Mouse (Mus musculus) thymus, adult 2 months (tissue): ENCODE data around the gene Gm5617. TPM values are rescaled to one million over a fixed set of nuclear protein-coding genes. Genes with fewer than 3 reads are reported as not detected.
A peak's percentile ranks its signal among the peaks of the same experiment; 100 is the strongest.

Source experiments
- DNase-seq: peaks from one replicate; pipeline ENCODE4 v3.0.0; 2021
- H3K27ac ChIP-seq: fragments of 200-500 bp; 2 replicates; pipeline ENCODE4 v1.5.1; 2012; ENCODE audit warnings: low read length, control low read depth; ENCODE audit not compliant: control insufficient read depth, insufficient read depth
- H3K27me3 ChIP-seq: fragments of 200-500 bp; 2 replicates; pipeline ENCODE4 v1.6.1; 2012; ENCODE audit warnings: mild to moderate bottlenecking, low read length, moderate library complexity, mixed read lengths; ENCODE audit not compliant: control insufficient read depth, insufficient read depth
- H3K36me3 ChIP-seq: fragments of 200-500 bp; 2 replicates; pipeline ENCODE4 v1.6.1; 2012; ENCODE audit warnings: mild to moderate bottlenecking, low read length, moderate library complexity; ENCODE audit not compliant: control insufficient read depth, insufficient read depth
- H3K4me1 ChIP-seq: fragments of 200-500 bp; replicated peaks from 2 replicates; pipeline ENCODE4 v1.6.1; 2012; ENCODE audit warnings: low read length; ENCODE audit not compliant: control insufficient read depth, insufficient read depth
- H3K4me3 ChIP-seq: fragments of 200-500 bp; 2 replicates; pipeline ENCODE4 v1.5.1; 2012; ENCODE audit warnings: mild to moderate bottlenecking, low read length, control low read depth, moderate library complexity; ENCODE audit not compliant: control insufficient read depth, insufficient read depth
- CTCF ChIP-seq: fragments of 200-500 bp; IDR thresholded peaks from 2 replicates; pipeline ENCODE4 v1.5.1; 2012; ENCODE audit warnings: mild to moderate bottlenecking, control low read depth, low read length, moderate library complexity, borderline replicate concordance; ENCODE audit not compliant: control insufficient read depth, poor library complexity, insufficient read depth; ENCODE audit errors: extremely low read depth
- POLR2A ChIP-seq: fragments of 200-500 bp; IDR thresholded peaks from 2 replicates; pipeline ENCODE4 v1.6.1; 2012; ENCODE audit warnings: mild to moderate bottlenecking, low read length, control low read depth, moderate library complexity; ENCODE audit not compliant: control insufficient read depth, poor library complexity, insufficient read depth; ENCODE audit errors: extremely low read depth
- WGBS: fragments of 180-500 bp; shearing (Covaris S2); methylation state at CpG from one replicate; pipeline ENCODE4 v1.1.7; 2018; 5-methylcytosine and 5-hydroxymethylcytosine counted together
- polyA plus RNA-seq: library from polyadenylated mRNA; depleted of rRNA; stranded (reverse); fragments of >200 nt; gene quantifications from 2 replicates; pipeline ENCODE4 v1.2.3, GENCODE M21; 2012; rRNA removed

Gm5617 gene
- 44.7 and 60.3 TPM in 2 replicates for polyA plus RNA-seq

DNA sequence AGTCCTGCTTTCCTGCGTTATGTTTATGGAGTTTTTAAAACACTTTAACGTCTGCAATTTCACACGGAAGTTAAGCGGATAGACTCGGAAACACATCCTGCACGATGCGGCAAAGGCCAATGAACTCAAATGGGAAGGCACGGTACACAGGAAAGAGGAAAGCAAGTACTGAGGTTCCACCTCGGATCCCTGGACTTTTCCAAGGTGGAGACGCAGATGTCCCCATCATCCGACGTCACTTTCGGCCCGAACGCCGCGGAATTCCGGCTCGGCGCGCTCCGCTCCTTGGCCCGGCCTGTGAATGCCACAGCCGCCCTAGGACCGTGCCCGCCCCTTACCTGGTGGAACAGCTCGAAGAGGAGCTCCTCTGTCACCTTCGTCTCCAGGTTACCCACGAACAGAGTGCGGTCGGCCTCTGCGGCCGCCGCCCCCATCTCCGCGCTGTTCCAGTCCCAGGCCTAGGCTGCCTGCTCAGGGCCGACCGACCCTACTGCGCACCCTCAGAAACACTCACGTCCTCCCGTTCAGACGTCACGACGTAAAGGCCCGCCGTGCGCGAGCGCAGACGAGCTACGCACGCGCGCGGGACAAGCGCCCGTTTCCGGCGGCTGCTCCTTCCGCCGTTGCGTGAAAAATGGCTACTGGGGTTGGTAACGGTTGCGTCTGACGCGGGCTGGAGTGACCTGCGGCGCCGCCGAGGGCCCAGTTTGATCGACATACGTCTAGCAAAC is at the start of gene Gm5617, which contains the start of gene Rbm7:
TSS of gene Gm5617 (plus strand) at position 626 of the 731 bp plus-strand sequence.
TSS of gene Rbm7 (minus strand) at position 483 of the 731 bp plus-strand sequence.
- Histone ChIP-seq H3K4me1 (peaks cover 9% of the 10 kb centered on the region), H3K4me3 (peak within 1 kb of the TSS; percentile 76), H3K27me3 (no peaks in the 10 kb centered on the region), H3K27ac (peak within 1 kb of the TSS; percentile 30), H3K36me3 (peaks cover 34% of the 10 kb centered on the region)
- peak; percentile 96 for TF ChIP-seq POLR2A
- TF ChIP-seq CTCF, result 0 out of 2 replicates have a peak, but pooled peaks have one; percentile 8
- DNase-seq, result peak; percentile 92
- WGBS, result under 1% methylated on average over 72 of the region's 72 CpGs

DNA sequence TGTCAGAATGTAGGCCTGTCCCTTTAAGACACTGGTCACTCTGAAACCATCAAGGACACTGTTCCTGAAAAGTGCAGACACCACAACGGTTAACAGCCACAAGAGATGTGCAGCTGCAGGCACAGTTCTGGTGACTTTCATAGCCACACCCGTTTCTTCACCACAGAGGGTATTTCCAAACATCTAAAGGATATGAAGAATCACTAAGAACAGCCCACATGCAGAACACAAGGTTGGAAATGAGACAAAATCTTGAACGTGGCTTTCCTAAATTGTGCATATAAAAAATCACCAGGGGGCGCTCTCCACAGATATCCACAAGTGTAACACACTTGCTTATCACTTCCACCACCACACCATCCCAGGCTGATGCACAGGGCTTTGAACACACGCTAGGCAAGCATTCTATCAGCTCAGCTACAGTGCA is 47.4 kb upstream of the Gm5617 start:
- Histone ChIP-seq H3K27me3 (no peaks in the 10 kb centered on the region), H3K4me1 (peaks cover 3% of the 10 kb centered on the region; the same call in 1 of the 2 replicates), H3K4me3 (no peak overlapping the region), H3K27ac (no peak overlapping the region), H3K36me3 (no peaks in the 10 kb centered on the region)
- WGBS, result 7% methylated on average over 5 of the region's 5 CpGs
- DNase-seq, result peak; percentile 34
- TF ChIP-seq POLR2A (no peak), CTCF (no peak)

GRCm38 (mm10) chr9:48450066-48450465 is 45.2 kb upstream of the Gm5617 start:
- H3K4me3 ChIP-seq, result no peak overlapping the region
- no peak overlapping the region for H3K27ac ChIP-seq
- no peaks in the 10 kb centered on the region for H3K27me3 ChIP-seq
- H3K36me3 ChIP-seq, result no peaks in the 10 kb centered on the region
- peak; percentile 28 for DNase-seq
- TF ChIP-seq CTCF, result no peak
- no peak for TF ChIP-seq POLR2A
- H3K4me1 ChIP-seq, result peaks cover 3% of the 10 kb centered on the region; the same call in 1 of the 2 replicates
- 30% methylated on average over 17 of the region's 17 CpGs for WGBS

- H3K36me3 ChIP-seq, result no peaks in the 10 kb centered on the region
- H3K27ac ChIP-seq, result no peak overlapping the region
- 93% methylated on average over 3 of the region's 3 CpGs for WGBS
- no peaks in the 10 kb centered on the region for H3K27me3 ChIP-seq
- DNase-seq, result no peak
- TF ChIP-seq CTCF, result no peak
- TF ChIP-seq POLR2A, result no peak
- no peaks in the 10 kb centered on the region for H3K4me1 ChIP-seq
- H3K4me3 ChIP-seq, result no peak overlapping the region
Observed at GRCm38 (mm10) chr9:48455961-48456360, 39.3 kb upstream of the Gm5617 start.

- 80% methylated on average over 3 of the region's 3 CpGs for WGBS
Observed at GRCm38 (mm10) chr9:48458879-48459278, 36.4 kb upstream of the Gm5617 start.

DNA sequence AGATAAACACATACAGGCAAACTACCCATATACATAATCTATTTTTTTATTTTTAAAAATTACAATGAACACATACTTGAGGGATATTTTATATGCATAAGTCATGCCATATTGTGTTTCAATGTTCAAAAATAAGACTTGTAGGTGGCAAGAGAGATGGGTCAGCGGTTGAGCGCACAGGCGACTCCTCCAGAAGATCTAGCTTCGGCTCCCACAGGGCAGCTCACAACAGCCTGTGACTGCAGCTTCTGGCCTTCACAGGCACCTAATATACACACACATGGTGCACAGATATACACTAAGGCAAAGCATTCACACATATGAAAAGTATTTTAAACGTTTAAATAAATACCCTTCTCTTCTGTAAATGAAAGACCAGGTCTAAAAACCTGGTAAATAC is 35.9 kb upstream of the Gm5617 start:
- DNase-seq, result no peak
- H3K27me3 ChIP-seq, result no peaks in the 10 kb centered on the region
- H3K4me3 ChIP-seq, result no peak overlapping the region
- TF ChIP-seq CTCF (no peak), POLR2A (no peak)
- H3K36me3 ChIP-seq, result no peaks in the 10 kb centered on the region
- H3K4me1 ChIP-seq, result no peaks in the 10 kb centered on the region
- WGBS, result 93% methylated on average over 5 of the region's 5 CpGs
- no peak overlapping the region for H3K27ac ChIP-seq

More at GRCm38 (mm10) chr9:48458879-48459278, 36.4 kb upstream of the Gm5617 start:
- H3K36me3 ChIP-seq, result no peaks in the 10 kb centered on the region
- H3K27ac ChIP-seq, result no peak overlapping the region
- DNase-seq, result no peak
- no peaks in the 10 kb centered on the region for H3K4me1 ChIP-seq
- no peak overlapping the region for H3K4me3 ChIP-seq
- H3K27me3 ChIP-seq, result no peaks in the 10 kb centered on the region
- no peak for TF ChIP-seq CTCF
- no peak for TF ChIP-seq POLR2A

DNA sequence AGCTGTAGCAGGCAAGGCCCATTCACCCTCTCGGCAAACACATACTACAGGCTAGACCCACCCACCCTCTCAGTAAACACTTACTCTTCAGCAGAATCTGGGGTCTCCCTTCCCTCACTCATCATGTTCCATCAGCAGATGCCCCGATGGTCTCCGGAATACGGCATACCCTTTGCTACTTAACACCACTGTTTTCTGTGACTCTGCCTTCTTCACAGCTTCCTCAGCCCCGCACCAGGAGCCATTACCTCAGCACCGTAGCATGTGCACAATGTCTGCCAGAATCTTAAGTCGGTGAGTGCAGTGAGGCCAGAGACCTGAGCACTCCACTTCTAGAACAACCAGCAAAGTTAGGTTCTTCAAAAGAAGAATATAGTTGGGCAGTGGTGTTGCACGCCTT is 34.5 kb upstream of the Gm5617 start:
- WGBS, result 95% methylated on average over 8 of the region's 8 CpGs
- no peaks in the 10 kb centered on the region for H3K27me3 ChIP-seq
- no peak overlapping the region for H3K27ac ChIP-seq
- H3K36me3 ChIP-seq, result no peaks in the 10 kb centered on the region
- H3K4me1 ChIP-seq, result no peaks in the 10 kb centered on the region
- no peak for DNase-seq
- TF ChIP-seq POLR2A (no peak), CTCF (no peak)
- H3K4me3 ChIP-seq, result no peak overlapping the region
